Mouse (Mus musculus): Measurements from ENCODE around the gene Endod1. TPM values are rescaled to one million over a fixed set of nuclear protein-coding genes. Genes with fewer than 3 reads are reported as not detected.

Gene Endod1
- polyA plus RNA-seq, 1 experiment from 2014 or later: 14.4 TPM

DNA sequence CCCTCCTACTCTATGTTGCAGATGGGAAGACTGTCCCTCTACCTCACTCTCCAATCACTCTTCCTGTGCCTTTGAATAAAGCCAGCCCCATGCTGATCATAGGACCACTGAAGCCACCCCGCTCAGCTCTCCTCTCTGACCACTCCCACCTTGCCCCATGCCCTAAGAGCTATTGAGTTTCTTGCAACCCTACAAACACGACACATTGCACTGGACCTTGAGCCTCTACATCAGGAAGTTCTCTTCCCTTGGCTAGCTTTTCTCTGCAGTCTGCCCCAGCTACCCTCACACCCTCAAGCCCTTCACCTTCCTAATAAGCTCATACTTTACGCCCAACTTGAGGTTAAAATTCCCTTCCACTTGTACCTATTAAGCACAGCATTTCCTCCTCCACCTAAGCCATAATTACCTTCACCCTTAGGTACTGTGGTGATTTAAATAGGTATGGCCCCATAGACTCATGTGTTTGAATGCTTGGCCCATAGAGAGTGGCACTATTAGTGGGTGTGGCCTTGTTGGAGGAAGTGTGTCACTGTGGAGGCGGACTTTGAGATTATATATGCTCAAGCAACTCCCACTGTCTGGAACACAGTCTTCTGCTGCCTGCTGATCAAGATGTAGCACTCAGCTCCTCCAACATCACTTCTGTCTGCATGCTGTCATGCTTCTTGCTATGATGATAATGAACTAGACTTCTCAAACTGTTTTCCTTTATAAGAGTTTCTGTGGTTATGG, 2.0 kb upstream of the Endod1 start:
- 86% methylated on average over 4 of the region's 4 CpGs for WGBS
- TF ChIP-seq CTCF (IDR thresholded peaks at IDR 0.05) (no peak), EP300 (IDR thresholded peaks at IDR 0.05) (no peak)
- Histone ChIP-seq H3K9ac (replicated peaks; ENCODE audit: low read depth) (no peak overlapping the region), H3K27me3 (replicated peaks; ENCODE audit: insufficient read depth, low read length) (no peaks in the 10 kb centered on the region), H3K4me2 (replicated peaks; ENCODE audit: low read depth, low read length) (no peak overlapping the region), H3K36me3 (ENCODE audit: insufficient read depth, low read length) (no peaks in the 10 kb centered on the region), H3K9me3 (ENCODE audit: low read length) (no peaks in the 10 kb centered on the region), H3K4me3 (ENCODE audit: low read depth, low read length) (no peak overlapping the region), H3K4me1 (ENCODE audit: insufficient read depth, low read depth, low read length) (peaks cover 5% of the 10 kb centered on the region; the same call in 1 of the 2 replicates), H3K27ac (ENCODE audit: low read length) (no peak overlapping the region)
- no peak for ATAC-seq
- DNase-seq (ENCODE audit: low spot score): no peak

GRCm38 (mm10) chr9:14382256-14382791, 1.0 kb upstream of the Endod1 start:
- Histone ChIP-seq H3K27ac (ENCODE audit: low read length) (no peak overlapping the region), H3K4me3 (ENCODE audit: low read depth, low read length) (no peak overlapping the region), H3K36me3 (ENCODE audit: insufficient read depth, low read length) (no peaks in the 10 kb centered on the region), H3K9me3 (ENCODE audit: low read length) (no peaks in the 10 kb centered on the region), H3K4me1 (ENCODE audit: insufficient read depth, low read depth, low read length) (peaks cover 5% of the 10 kb centered on the region; the same call in 1 of the 2 replicates), H3K27me3 (replicated peaks; ENCODE audit: insufficient read depth, low read length) (no peaks in the 10 kb centered on the region), H3K4me2 (replicated peaks; ENCODE audit: low read depth, low read length) (no peak overlapping the region), H3K9ac (replicated peaks; ENCODE audit: low read depth) (no peak overlapping the region)
- DNase-seq (ENCODE audit: low spot score) (no peak), ATAC-seq (no peak)
- TF ChIP-seq EP300 (IDR thresholded peaks at IDR 0.05) (peak; percentile 29; the same call in 1 of the 2 replicates), CTCF (IDR thresholded peaks at IDR 0.05) (no peak)
- 52% methylated on average over 5 of the region's 5 CpGs for WGBS

- Histone ChIP-seq H3K36me3 (ENCODE audit: insufficient read depth, low read length) (no peaks in the 10 kb centered on the region), H3K4me1 (ENCODE audit: insufficient read depth, low read depth, low read length) (peaks cover 5% of the 10 kb centered on the region; the same call in 1 of the 2 replicates), H3K4me2 (replicated peaks; ENCODE audit: low read depth, low read length) (peak overlapping the region; percentile 99), H3K9me3 (ENCODE audit: low read length) (no peaks in the 10 kb centered on the region), H3K4me3 (ENCODE audit: low read depth, low read length) (peak overlapping the region; percentile 67), H3K27ac (ENCODE audit: low read length) (peak overlapping the region; percentile 84), H3K9ac (replicated peaks; ENCODE audit: low read depth) (peak overlapping the region; percentile 71), H3K27me3 (replicated peaks; ENCODE audit: insufficient read depth, low read length) (no peaks in the 10 kb centered on the region)
- peak; percentile 94 for ATAC-seq
- WGBS: 2% methylated on average over 68 of the region's 76 CpGs
- TF ChIP-seq CTCF (IDR thresholded peaks at IDR 0.05): peak; percentile 47
- TF ChIP-seq EP300 (IDR thresholded peaks at IDR 0.05): no peak
- peak; percentile 94 for DNase-seq (ENCODE audit: low spot score)
Measured at GRCm38 (mm10) chr9:14380386-14381285, 671 bp downstream of the Endod1 start.

GRCm38 (mm10) chr9:14379769-14380385, 1.4 kb downstream of the Endod1 start:
- no peaks in the 10 kb centered on the region for H3K27me3 ChIP-seq (replicated peaks; ENCODE audit: insufficient read depth, low read length)

DNA sequence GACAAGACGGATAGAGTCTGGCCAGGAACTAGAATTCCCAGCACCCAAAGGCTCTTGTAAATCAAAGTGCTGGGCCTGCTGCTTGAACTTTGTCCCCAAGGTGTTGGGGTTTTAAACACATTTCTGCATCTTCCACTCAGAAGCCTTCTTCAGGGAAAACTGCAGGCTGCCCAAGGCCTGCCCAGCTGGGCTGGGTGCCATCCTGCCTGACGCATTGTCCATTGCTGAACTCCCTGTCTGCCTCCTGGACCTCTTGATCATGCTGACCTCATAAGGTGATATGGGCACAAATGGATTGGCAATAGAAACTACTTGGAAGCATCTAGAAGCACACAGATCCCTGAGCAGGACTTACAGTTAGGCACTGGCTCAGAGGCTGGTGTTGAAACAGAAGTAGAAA, 3.2 kb downstream of the Endod1 start:
- Histone ChIP-seq H3K9ac (replicated peaks; ENCODE audit: low read depth) (no peak overlapping the region), H3K4me3 (ENCODE audit: low read depth, low read length) (no peak overlapping the region), H3K9me3 (ENCODE audit: low read length) (no peaks in the 10 kb centered on the region), H3K36me3 (ENCODE audit: insufficient read depth, low read length) (no peaks in the 10 kb centered on the region), H3K4me2 (replicated peaks; ENCODE audit: low read depth, low read length) (no peak overlapping the region), H3K27ac (ENCODE audit: low read length) (no peak overlapping the region), H3K4me1 (ENCODE audit: insufficient read depth, low read depth, low read length) (peaks cover 5% of the 10 kb centered on the region; the same call in 1 of the 2 replicates), H3K27me3 (replicated peaks; ENCODE audit: insufficient read depth, low read length) (no peaks in the 10 kb centered on the region)
- DNase-seq (ENCODE audit: low spot score): no peak
- 67% methylated on average over 2 of the region's 2 CpGs for WGBS
- TF ChIP-seq EP300 (IDR thresholded peaks at IDR 0.05) (no peak), CTCF (IDR thresholded peaks at IDR 0.05) (no peak)
- ATAC-seq: no peak

More at GRCm38 (mm10) chr9:14379769-14380385, 1.4 kb downstream of the Endod1 start:
- no peaks in the 10 kb centered on the region for H3K36me3 ChIP-seq (ENCODE audit: insufficient read depth, low read length)
- H3K9me3 ChIP-seq (ENCODE audit: low read length): no peaks in the 10 kb centered on the region
- 23% methylated on average over 8 of the region's 8 CpGs for WGBS
- H3K4me2 ChIP-seq (replicated peaks; ENCODE audit: low read depth, low read length): peak overlapping the region; percentile 99
- DNase-seq (ENCODE audit: low spot score): peak; percentile 20
- no peak overlapping the region for H3K27ac ChIP-seq (ENCODE audit: low read length)
- peak overlapping the region; percentile 67 for H3K4me3 ChIP-seq (ENCODE audit: low read depth, low read length)
- peak overlapping the region; percentile 71 for H3K9ac ChIP-seq (replicated peaks; ENCODE audit: low read depth)
- ATAC-seq: no peak
- TF ChIP-seq CTCF (IDR thresholded peaks at IDR 0.05) (no peak), EP300 (IDR thresholded peaks at IDR 0.05) (no peak)
- H3K4me1 ChIP-seq (ENCODE audit: insufficient read depth, low read depth, low read length): peaks cover 5% of the 10 kb centered on the region; the same call in 1 of the 2 replicates

Data from lung, postnatal 0 days (tissue).